Mouse (Mus musculus): ENCODE measurements around the gene Cpa4. TPM values are rescaled to one million over a fixed set of nuclear protein-coding genes. Genes with fewer than 3 reads are reported as not detected.

Gene Cpa4
- total and polyA plus RNA-seq, 3 experiments: not detected

DNA sequence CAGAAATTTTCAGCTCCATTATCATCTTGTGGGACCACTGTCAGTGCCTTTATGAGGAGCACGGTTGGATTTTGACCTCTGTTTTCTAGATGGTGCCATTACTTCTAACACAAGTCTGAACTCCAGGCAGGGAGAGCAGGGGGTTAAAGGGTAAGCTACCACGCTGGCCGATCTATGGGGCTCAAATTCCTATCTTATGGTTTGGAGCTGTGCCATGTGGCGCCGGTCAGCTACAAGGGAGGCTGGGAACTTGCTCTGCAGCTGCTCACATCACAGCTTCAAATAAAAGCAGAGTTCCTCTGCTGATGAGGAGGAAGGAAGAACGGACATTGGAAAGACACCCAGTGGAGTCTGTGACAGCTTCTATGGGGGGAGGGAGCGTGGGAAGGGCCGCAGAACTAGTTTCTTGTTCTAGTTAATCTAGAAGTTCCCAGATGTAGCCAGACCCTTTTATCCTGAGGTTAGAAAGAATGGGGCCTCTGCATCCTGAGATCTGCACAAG, 67.2 kb downstream of the Cpa4 start:
- Histone ChIP-seq H3K4me1 (ENCODE audit: control insufficient read depth, insufficient read depth, low read length) (no peaks in the 10 kb centered on the region), H3K9ac (ENCODE audit: low read depth, low read length) (no peak overlapping the region), H3K79me2 (replicated peaks; ENCODE audit: control insufficient read depth, insufficient read depth, low read length) (no peaks in the 10 kb centered on the region), H3K4me3 (no peak overlapping the region), H3K36me3 (ENCODE audit: control insufficient read depth, insufficient read depth, low read length) (no peaks in the 10 kb centered on the region), H3K27ac (no peak overlapping the region), H3K27me3 (ENCODE audit: control insufficient read depth, insufficient read depth, low read length) (no peaks in the 10 kb centered on the region)
- DNase-seq: no peak
- WGBS: 37% methylated on average over 8 of the region's 8 CpGs
- TF ChIP-seq POLR2A (IDR thresholded peaks at IDR 0.05; ENCODE audit: insufficient read depth, low read depth, low read length) (no peak), CTCF (IDR thresholded peaks at IDR 0.05) (no peak), EP300 (IDR thresholded peaks at IDR 0.05; ENCODE audit: insufficient read depth, low read depth, low read length) (no peak)
- intact Hi-C loops (cut with DNase I): no loop called here

DNA sequence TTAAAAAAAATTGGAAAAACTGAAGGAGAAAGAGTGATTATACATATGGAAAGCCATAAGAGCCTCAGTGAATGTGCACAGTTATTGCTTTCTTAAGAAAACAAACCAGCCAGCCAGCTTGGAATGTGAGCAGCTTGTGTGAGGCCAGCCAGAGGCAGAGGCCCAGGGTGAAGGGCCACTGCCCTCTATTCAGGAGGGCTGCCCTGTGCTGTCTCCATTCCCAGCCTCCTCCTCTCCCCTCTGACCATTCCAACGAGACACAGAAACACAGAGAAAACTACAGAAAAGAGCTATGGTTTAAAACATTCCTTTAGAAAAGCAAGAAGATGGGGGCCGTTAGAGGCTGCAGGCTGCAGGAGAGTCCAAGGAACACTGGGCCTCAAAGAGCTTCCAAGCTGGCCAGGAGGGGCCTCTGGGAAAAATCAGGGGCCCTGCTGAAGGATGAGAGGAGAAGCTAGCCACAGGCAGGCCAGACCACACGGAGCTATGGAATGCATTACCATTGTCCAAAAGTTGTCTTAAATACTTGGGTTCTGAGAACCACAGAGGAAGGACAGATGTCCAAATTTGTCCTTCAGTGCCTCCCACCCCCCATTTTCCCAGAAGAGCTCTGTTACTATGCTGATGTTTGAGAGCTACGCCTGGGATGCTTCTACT, 68.1 kb downstream of the Cpa4 start:
- TF ChIP-seq POLR2A (IDR thresholded peaks at IDR 0.05; ENCODE audit: insufficient read depth, low read depth, low read length) (no peak), EP300 (IDR thresholded peaks at IDR 0.05; ENCODE audit: insufficient read depth, low read depth, low read length) (no peak), CTCF (IDR thresholded peaks at IDR 0.05) (no peak)
- DNase-seq: no peak
- no peaks in the 10 kb centered on the region for H3K79me2 ChIP-seq (replicated peaks; ENCODE audit: control insufficient read depth, insufficient read depth, low read length)
- intact Hi-C loops (cut with DNase I): no loop called here
- H3K4me1 ChIP-seq (ENCODE audit: control insufficient read depth, insufficient read depth, low read length): no peaks in the 10 kb centered on the region
- no peak overlapping the region for H3K4me3 ChIP-seq
- no peaks in the 10 kb centered on the region for H3K36me3 ChIP-seq (ENCODE audit: control insufficient read depth, insufficient read depth, low read length)
- no peak overlapping the region for H3K9ac ChIP-seq (ENCODE audit: low read depth, low read length)
- no peaks in the 10 kb centered on the region for H3K27me3 ChIP-seq (ENCODE audit: control insufficient read depth, insufficient read depth, low read length)
- 62% methylated on average over 4 of the region's 4 CpGs for WGBS
- no peak overlapping the region for H3K27ac ChIP-seq

DNA sequence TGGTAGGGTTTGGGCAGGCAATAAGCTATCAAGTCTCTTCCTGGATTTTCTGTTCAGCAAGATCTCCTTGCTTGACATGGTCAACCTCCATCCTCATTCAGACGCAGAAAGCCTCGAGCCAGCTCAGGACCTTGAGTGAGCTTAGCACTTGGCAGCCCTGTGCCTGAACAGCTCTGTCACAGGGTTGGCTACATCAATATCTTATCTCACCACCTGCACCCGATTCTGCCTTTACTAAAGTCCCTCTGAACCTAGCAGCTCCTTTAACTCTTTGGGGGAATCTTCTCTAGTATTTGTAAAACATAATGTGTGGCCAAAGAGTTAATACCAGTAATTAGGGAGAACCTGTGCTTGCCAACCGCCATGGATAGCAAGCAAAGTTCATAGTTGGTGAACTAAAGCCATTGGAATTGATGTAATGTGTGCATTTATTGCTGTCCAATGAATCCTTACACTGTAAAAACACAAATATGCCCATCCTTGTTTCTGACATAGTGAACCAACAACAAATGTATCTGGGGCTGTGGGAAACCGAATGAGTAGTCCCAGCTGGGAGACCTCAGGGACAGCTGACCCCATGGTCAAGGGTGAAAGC, 70.6 kb downstream of the Cpa4 start, which contains the start of gene Cpa1:
Gene Cpa1 (plus strand): TSS at position 545 of the 595 bp plus-strand sequence.
- DNase-seq: no peak
- Histone ChIP-seq H3K4me1 (ENCODE audit: control insufficient read depth, insufficient read depth, low read length) (no peaks in the 10 kb centered on the region), H3K27ac (no peak within 1 kb of the TSS), H3K9ac (ENCODE audit: low read depth, low read length) (no peak within 1 kb of the TSS), H3K27me3 (ENCODE audit: control insufficient read depth, insufficient read depth, low read length) (no peaks in the 10 kb centered on the region), H3K4me3 (no peak within 1 kb of the TSS), H3K79me2 (replicated peaks; ENCODE audit: control insufficient read depth, insufficient read depth, low read length) (no peaks in the 10 kb centered on the region), H3K36me3 (ENCODE audit: control insufficient read depth, insufficient read depth, low read length) (no peaks in the 10 kb centered on the region)
- no peak for TF ChIP-seq EP300 (IDR thresholded peaks at IDR 0.05; ENCODE audit: insufficient read depth, low read depth, low read length)
- TF ChIP-seq POLR2A (IDR thresholded peaks at IDR 0.05; ENCODE audit: insufficient read depth, low read depth, low read length): no peak
- no peak for TF ChIP-seq CTCF (IDR thresholded peaks at IDR 0.05)
- WGBS: 69% methylated on average over 5 of the region's 5 CpGs
- intact Hi-C loops (cut with DNase I): no loop called here

Other genes starting within 250 kb of the Cpa4 start
- 10 to 100 TPM; 16.0 to 16.2 TPM for gene Zc3hc1, start 177.3 kb upstream of the Cpa4 start, total RNA-seq (2021)
- 13.4 and 15.1 TPM in 2 replicates for gene Zc3hc1, start 177.3 kb upstream of the Cpa4 start, polyA plus RNA-seq (2012; rRNA removed)
- gene Klhdc10, start 166.5 kb upstream of the Cpa4 start, total RNA-seq (2021): 10 to 100 TPM; 47.4 to 52.0 TPM
- gene Klhdc10, start 166.5 kb upstream of the Cpa4 start, polyA plus RNA-seq (2012; rRNA removed): 19.4 and 41.4 TPM in 2 replicates
- 1 to 10 TPM; 6.3 to 7.5 TPM for gene Tmem209, start 58.6 kb upstream of the Cpa4 start, total RNA-seq (2021)
- gene Tmem209, start 58.6 kb upstream of the Cpa4 start, polyA plus RNA-seq (2012; rRNA removed): 15.9 and 32.9 TPM in 2 replicates
- not detected for gene Ssmem1, start 58.5 kb upstream of the Cpa4 start, total RNA-seq (2021)
- 0.16 TPM in 1 of 2 replicates, not detected in the other for gene Ssmem1, start 58.5 kb upstream of the Cpa4 start, polyA plus RNA-seq (2012; rRNA removed)
- not detected for gene Cpa2, start 26.8 kb upstream of the Cpa4 start, total RNA-seq (2021)
- gene Cpa2, start 26.8 kb upstream of the Cpa4 start, polyA plus RNA-seq (2012; rRNA removed): 0.12 TPM in 1 of 2 replicates, not detected in the other
- gene Cpa5, start 42.6 kb downstream of the Cpa4 start, total RNA-seq (2021): not detected
- not detected in 2 replicates for gene Cpa5, start 42.6 kb downstream of the Cpa4 start, polyA plus RNA-seq (2012; rRNA removed)
- gene Cpa1, start 70.8 kb downstream of the Cpa4 start, total RNA-seq (2021): under 1 TPM in 1 of 2 experiments, not detected in 1; 0.14 TPM
- gene Cpa1, start 70.8 kb downstream of the Cpa4 start, polyA plus RNA-seq (2012; rRNA removed): 0.21 and 0.44 TPM in 2 replicates
- 1 to 10 TPM; 1.3 to 1.4 TPM for gene Cep41, start 125.4 kb downstream of the Cpa4 start, total RNA-seq (2021)
- 1.9 and 2.3 TPM in 2 replicates for gene Cep41, start 125.4 kb downstream of the Cpa4 start, polyA plus RNA-seq (2012; rRNA removed)
- 1 to 10 TPM; 6.2 to 8.3 TPM for gene Mest, start 155.2 kb downstream of the Cpa4 start, total RNA-seq (2021)
- 19.5 and 28.1 TPM in 2 replicates for gene Mest, start 155.2 kb downstream of the Cpa4 start, polyA plus RNA-seq (2012; rRNA removed)

Data from heart, adult 2 months (tissue).